Mouse (Mus musculus) hindbrain, embryonic 15.5 days (tissue): ENCODE results near the gene Nav2. TPM values are rescaled to one million over a fixed set of nuclear protein-coding genes. Genes with fewer than 3 reads are reported as not detected.

Experiments used
- ATAC-seq: fragments of 200-750 bp; cut with Nextera tagmentation; 2 replicates; pipeline ENCODE4 v1.8.0; 2017; ENCODE audit warnings: low read depth, moderate number of reproducible peaks, moderate TSS enrichment; ENCODE audit not compliant: low FRiP score
- H3K27ac ChIP-seq: fragments of 300-500 bp; sonication (generic); replicated peaks from 2 replicates; pipeline ENCODE4 v1.5.1; 2015; ENCODE audit warnings: mild to moderate bottlenecking, inconsistent platforms
- H3K27me3 ChIP-seq: fragments of 300-500 bp; sonication (generic); 2 replicates; pipeline ENCODE4 v1.6.1; 2015; ENCODE audit warnings: control low read depth, inconsistent platforms
- H3K36me3 ChIP-seq: fragments of 300-500 bp; sonication (generic); 2 replicates; pipeline ENCODE4 v1.6.1; 2015; ENCODE audit warnings: control low read depth, inconsistent platforms
- H3K4me1 ChIP-seq: fragments of 300-500 bp; sonication (generic); replicated peaks from 2 replicates; pipeline ENCODE4 v1.6.1; 2015; ENCODE audit warnings: control low read depth, inconsistent platforms
- H3K4me2 ChIP-seq: fragments of 300-500 bp; sonication (generic); 2 replicates; pipeline ENCODE4 v1.6.1; 2015; ENCODE audit warnings: moderate library complexity, mild to moderate bottlenecking, inconsistent platforms
- H3K4me3 ChIP-seq: fragments of 300-500 bp; sonication (generic); 2 replicates; pipeline ENCODE4 v1.5.1; 2015; ENCODE audit warnings: mild to moderate bottlenecking, inconsistent platforms
- H3K9ac ChIP-seq: fragments of 300-500 bp; sonication (generic); 2 replicates; pipeline ENCODE4 v1.6.1; 2015; ENCODE audit warnings: inconsistent platforms
- H3K9me3 ChIP-seq: fragments of 300-500 bp; sonication (generic); 2 replicates; pipeline ENCODE4 v1.6.1; 2016; ENCODE audit warnings: control low read depth, inconsistent platforms
- WGBS: fragments of 180-500 bp; shearing (Covaris S2); methylation state at CpG from one replicate; pipeline ENCODE4 v1.1.7; 2015; 5-methylcytosine and 5-hydroxymethylcytosine counted together
- polyA plus RNA-seq: library from polyadenylated mRNA; unstranded; fragments of >200 nt; fragmentation: Nextera tagmentation; extraction: Ambion mirVana; gene quantifications from 2 replicates; pipeline ENCODE4 v1.2.1, GENCODE M21; 2015

Nav2 gene
- polyA plus RNA-seq, 1 experiment from 2014 or later, result 24.7 TPM

GRCm38 (mm10) chr7:49303600-49304411 is 395.3 kb downstream of the Nav2 start:
- no peaks in the 10 kb centered on the region for H3K36me3 ChIP-seq
- no peaks in the 10 kb centered on the region for H3K9me3 ChIP-seq
- H3K27me3 ChIP-seq, result no peaks in the 10 kb centered on the region
- H3K4me1 ChIP-seq, result peaks cover 25% of the 10 kb centered on the region
- peak overlapping the region; percentile 72 for H3K4me2 ChIP-seq
- H3K4me3 ChIP-seq, result peak overlapping the region; percentile 31
- WGBS, result 3% methylated on average over 30 of the region's 31 CpGs
- ATAC-seq, result peak; percentile 59; the same call in 1 of the 2 replicates
- no peak overlapping the region for H3K9ac ChIP-seq
- H3K27ac ChIP-seq, result no peak overlapping the region

DNA sequence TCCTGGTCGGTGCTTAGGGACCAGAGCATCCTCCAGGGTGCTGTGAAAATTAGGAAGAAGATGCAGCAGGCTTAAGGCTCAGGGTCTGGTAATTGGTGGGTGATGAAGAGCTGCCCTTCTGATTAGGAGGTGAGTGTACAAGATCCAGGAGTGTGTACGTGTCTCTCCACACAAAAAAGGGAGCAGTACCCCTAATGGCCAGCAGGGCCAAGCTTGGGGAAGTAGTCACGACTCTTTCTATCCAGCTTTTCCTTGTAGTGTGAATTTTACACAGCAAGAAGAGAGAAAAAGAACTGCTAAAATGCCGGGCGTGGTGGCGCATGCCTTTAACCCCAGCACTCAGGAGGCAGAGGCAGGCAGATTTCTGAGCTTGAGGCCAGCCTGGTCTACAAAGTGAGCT is 399.2 kb downstream of the Nav2 start:
- ATAC-seq, result no peak

GRCm38 (mm10) chr7:49309746-49310145 is 401.2 kb downstream of the Nav2 start:
- no peak for ATAC-seq
- no peak overlapping the region for H3K4me3 ChIP-seq
- peaks cover 22% of the 10 kb centered on the region for H3K4me1 ChIP-seq
- no peak overlapping the region for H3K9ac ChIP-seq
- no peaks in the 10 kb centered on the region for H3K36me3 ChIP-seq
- no peak overlapping the region for H3K4me2 ChIP-seq
- H3K27me3 ChIP-seq, result no peaks in the 10 kb centered on the region
- 81% methylated on average over 5 of the region's 5 CpGs for WGBS
- H3K9me3 ChIP-seq, result no peaks in the 10 kb centered on the region
- no peak overlapping the region for H3K27ac ChIP-seq

More for the DNA sequence above, 399.2 kb downstream of the Nav2 start:
- Histone ChIP-seq H3K36me3 (no peaks in the 10 kb centered on the region), H3K27ac (no peak overlapping the region), H3K4me3 (no peak overlapping the region), H3K27me3 (no peaks in the 10 kb centered on the region), H3K9ac (no peak overlapping the region), H3K4me1 (peaks cover 25% of the 10 kb centered on the region), H3K4me2 (no peak overlapping the region), H3K9me3 (no peaks in the 10 kb centered on the region)
- WGBS, result 86% methylated on average over 6 of the region's 6 CpGs

- 64% methylated on average over 7 of the region's 7 CpGs for WGBS
- H3K4me2 ChIP-seq, result no peak overlapping the region
- no peak for ATAC-seq
Measured at GRCm38 (mm10) chr7:49313945-49314344, 405.4 kb downstream of the Nav2 start.

DNA sequence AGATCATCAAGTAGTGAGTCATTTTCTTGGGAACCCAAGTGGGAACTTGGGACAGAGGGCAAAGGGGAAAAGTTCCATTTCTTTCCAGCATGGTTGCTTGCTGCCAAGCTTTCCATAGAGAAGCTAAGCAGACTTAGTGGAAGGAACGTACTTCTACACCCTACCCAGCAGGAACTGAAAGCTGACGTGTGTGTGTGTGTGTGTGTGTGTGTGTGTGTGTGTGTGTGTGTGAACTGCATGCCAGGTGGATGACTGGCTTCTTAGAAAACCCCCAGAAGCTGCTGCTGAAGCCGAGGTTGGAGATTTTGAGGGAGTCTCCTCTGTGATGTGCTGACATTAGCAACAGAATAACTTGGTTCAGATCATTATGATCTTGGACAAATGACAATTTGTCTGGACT is 406.5 kb downstream of the Nav2 start:
- H3K27ac ChIP-seq, result no peak overlapping the region
- H3K27me3 ChIP-seq, result no peaks in the 10 kb centered on the region
- no peaks in the 10 kb centered on the region for H3K36me3 ChIP-seq
- no peak overlapping the region for H3K4me3 ChIP-seq
- no peaks in the 10 kb centered on the region for H3K9me3 ChIP-seq
- no peak overlapping the region for H3K9ac ChIP-seq
- H3K4me2 ChIP-seq, result no peak overlapping the region
- H3K4me1 ChIP-seq, result 0 out of 2 replicates have a peak, but pooled peaks cover 12% of the 10 kb centered on the region
- WGBS, result 80% methylated on average over 3 of the region's 3 CpGs
- ATAC-seq, result no peak

More at GRCm38 (mm10) chr7:49313945-49314344, 405.4 kb downstream of the Nav2 start:
- H3K9ac ChIP-seq, result no peak overlapping the region
- 0 out of 2 replicates have a peak, but pooled peaks cover 12% of the 10 kb centered on the region for H3K4me1 ChIP-seq
- H3K27ac ChIP-seq, result no peak overlapping the region
- no peak overlapping the region for H3K4me3 ChIP-seq
- H3K36me3 ChIP-seq, result no peaks in the 10 kb centered on the region
- H3K27me3 ChIP-seq, result no peaks in the 10 kb centered on the region
- H3K9me3 ChIP-seq, result no peaks in the 10 kb centered on the region

DNA sequence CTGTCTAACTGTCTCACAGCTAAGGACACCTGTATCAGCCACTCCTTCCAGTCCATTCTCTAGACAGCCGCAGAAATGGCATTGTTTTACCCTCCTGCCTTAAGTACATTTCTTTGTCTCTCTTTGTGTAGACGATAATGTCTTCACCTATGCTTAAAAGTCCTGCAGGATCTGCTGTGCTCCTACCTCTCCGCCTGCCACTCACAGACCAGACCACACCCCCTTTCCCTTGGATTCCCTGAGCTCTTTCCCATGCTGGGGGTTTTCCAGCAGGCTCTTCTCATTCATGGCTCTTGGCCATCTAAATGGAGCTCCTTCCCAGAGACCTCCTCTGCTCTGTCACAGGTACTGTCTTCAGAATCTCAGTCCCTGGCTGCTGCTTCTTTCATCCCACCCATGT is 408.1 kb downstream of the Nav2 start:
- H3K4me3 ChIP-seq, result no peak overlapping the region
- H3K27ac ChIP-seq, result no peak overlapping the region
- no peak for ATAC-seq
- H3K27me3 ChIP-seq, result no peaks in the 10 kb centered on the region
- no peaks in the 10 kb centered on the region for H3K9me3 ChIP-seq
- no peaks in the 10 kb centered on the region for H3K36me3 ChIP-seq
- no peak overlapping the region for H3K4me2 ChIP-seq
- WGBS, result 82% methylated on average over 3 of the region's 3 CpGs
- no peak overlapping the region for H3K9ac ChIP-seq
- H3K4me1 ChIP-seq, result peaks cover 21% of the 10 kb centered on the region

DNA sequence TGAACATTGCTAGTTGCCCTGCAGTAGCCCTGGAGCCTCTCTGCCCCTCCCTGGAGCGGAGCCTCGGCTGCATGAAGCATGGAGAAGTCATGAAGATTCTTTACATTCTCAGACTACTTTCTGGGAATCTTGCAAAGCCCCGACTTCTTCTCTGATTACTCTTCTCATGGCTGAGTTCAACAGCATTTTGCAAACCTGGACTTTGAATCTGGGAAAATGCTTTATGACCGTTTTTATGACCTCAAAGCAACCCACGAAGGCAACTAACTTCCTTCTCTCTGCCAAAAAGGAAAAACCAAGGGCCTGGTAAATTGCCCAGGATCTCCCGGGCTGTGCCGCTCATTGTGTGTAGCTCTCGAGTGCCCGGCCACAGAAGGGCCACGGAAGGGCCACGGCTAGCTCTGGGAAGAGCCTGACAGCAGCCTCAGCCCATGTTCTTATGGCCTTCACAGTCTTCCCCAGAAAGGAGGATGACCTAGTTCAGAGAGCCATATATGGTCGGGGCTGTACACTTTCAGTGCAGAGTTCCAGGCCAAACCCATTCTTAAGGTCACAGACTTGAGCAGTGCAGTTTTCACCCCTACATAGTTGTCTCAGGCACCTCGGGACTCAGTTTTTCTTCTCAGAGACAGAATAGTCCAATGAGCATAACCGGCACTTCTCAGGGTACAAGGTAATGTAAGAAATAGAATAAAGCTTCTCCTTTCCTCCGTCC is 409.8 kb downstream of the Nav2 start:
- Histone ChIP-seq H3K36me3 (no peaks in the 10 kb centered on the region), H3K4me1 (peaks cover 19% of the 10 kb centered on the region), H3K9ac (no peak overlapping the region), H3K9me3 (no peaks in the 10 kb centered on the region), H3K4me2 (no peak overlapping the region), H3K27me3 (no peaks in the 10 kb centered on the region), H3K27ac (no peak overlapping the region), H3K4me3 (no peak overlapping the region)
- WGBS, result 90% methylated on average over 15 of the region's 15 CpGs
- ATAC-seq, result no peak

DNA sequence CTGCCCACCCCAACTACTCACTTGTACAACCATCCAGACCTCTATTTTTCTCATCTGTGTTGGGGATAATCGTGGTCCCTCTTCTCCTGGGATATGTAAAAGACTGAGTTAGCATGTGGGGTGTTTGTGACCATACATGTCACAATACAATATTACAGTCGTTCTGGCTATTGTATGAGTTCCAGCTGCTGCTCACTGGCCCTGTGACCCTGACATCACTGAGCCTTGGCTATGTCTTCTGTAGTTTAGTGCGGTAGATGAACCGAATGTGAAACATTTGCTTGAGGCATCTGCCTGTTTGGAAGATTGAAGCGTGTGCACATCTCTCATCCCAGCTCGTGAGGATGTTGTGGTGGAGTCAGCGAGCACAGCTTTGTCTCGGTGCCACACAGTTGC is 410.4 kb downstream of the Nav2 start:
- no peak overlapping the region for H3K4me2 ChIP-seq
- H3K36me3 ChIP-seq, result no peaks in the 10 kb centered on the region
- H3K27me3 ChIP-seq, result no peaks in the 10 kb centered on the region
- 81% methylated on average over 8 of the region's 8 CpGs for WGBS
- no peak for ATAC-seq
- no peak overlapping the region for H3K4me3 ChIP-seq
- peaks cover 14% of the 10 kb centered on the region for H3K4me1 ChIP-seq
- H3K9ac ChIP-seq, result no peak overlapping the region
- H3K27ac ChIP-seq, result no peak overlapping the region
- no peaks in the 10 kb centered on the region for H3K9me3 ChIP-seq

DNA sequence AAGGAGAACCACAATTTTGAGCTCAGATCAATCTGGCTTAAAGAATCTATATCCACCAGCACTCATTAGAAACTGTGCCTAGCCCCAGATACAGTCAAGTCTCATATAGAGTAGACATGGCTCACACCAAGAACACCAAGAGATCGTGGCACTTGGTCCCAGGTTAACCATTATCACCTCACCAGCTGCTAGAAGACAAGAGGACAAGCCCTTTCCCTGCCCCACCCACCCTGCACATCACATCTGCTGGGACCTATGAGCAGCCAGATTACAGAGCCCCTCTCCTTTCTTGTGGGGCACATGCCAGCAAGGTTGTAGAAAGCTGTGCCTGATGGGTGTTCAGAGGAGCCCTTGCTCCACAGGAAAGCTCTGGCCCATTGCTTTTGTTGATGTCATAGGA is 411.5 kb downstream of the Nav2 start:
- Histone ChIP-seq H3K9me3 (no peaks in the 10 kb centered on the region), H3K27me3 (no peaks in the 10 kb centered on the region), H3K4me2 (no peak overlapping the region), H3K9ac (no peak overlapping the region), H3K4me3 (no peak overlapping the region), H3K36me3 (no peaks in the 10 kb centered on the region), H3K27ac (no peak overlapping the region), H3K4me1 (peaks cover 9% of the 10 kb centered on the region)
- no peak for ATAC-seq
- 85% methylated on average over 1 of the region's 1 CpGs for WGBS

- Histone ChIP-seq H3K9ac (no peak overlapping the region), H3K36me3 (no peaks in the 10 kb centered on the region), H3K4me3 (no peak overlapping the region), H3K27ac (no peak overlapping the region), H3K27me3 (no peaks in the 10 kb centered on the region), H3K9me3 (no peaks in the 10 kb centered on the region), H3K4me2 (no peak overlapping the region), H3K4me1 (peaks cover 12% of the 10 kb centered on the region)
- peak; percentile 33; the same call in 1 of the 2 replicates for ATAC-seq
- WGBS, result 66% methylated on average over 8 of the region's 8 CpGs
Measured at GRCm38 (mm10) chr7:49321124-49321531, 412.6 kb downstream of the Nav2 start.

DNA sequence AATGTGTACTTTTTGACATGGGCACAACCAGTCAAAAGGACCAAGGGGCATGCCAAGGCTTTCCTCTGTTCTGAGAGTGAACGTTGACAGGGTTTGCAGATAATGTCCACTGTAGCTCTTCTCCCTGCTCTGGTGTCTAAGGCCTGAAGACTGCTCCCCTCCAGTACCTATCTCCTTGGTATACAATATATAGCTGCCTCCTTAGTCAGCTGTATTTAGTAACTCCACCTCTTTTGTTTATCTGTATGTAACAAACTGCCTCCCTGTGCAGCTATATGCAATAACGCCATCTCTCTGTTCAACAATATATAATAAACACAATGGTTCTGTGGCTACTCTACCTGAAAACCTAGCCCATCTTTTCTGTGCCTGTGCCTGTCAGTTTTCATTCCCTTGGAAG is 413.7 kb downstream of the Nav2 start:
- Histone ChIP-seq H3K4me1 (peaks cover 12% of the 10 kb centered on the region), H3K9me3 (no peaks in the 10 kb centered on the region), H3K27me3 (no peaks in the 10 kb centered on the region), H3K27ac (no peak overlapping the region), H3K9ac (no peak overlapping the region), H3K4me2 (no peak overlapping the region), H3K4me3 (no peak overlapping the region), H3K36me3 (no peaks in the 10 kb centered on the region)
- no peak for ATAC-seq
- WGBS, result 89% methylated on average over 2 of the region's 2 CpGs

GRCm38 (mm10) chr7:49324575-49324974 is 416.1 kb downstream of the Nav2 start:
- 95% methylated on average over 2 of the region's 2 CpGs for WGBS
- H3K27me3 ChIP-seq, result no peaks in the 10 kb centered on the region
- no peak overlapping the region for H3K9ac ChIP-seq
- no peak overlapping the region for H3K4me2 ChIP-seq
- ATAC-seq, result no peak
- no peak overlapping the region for H3K27ac ChIP-seq
- H3K4me3 ChIP-seq, result no peak overlapping the region
- H3K36me3 ChIP-seq, result no peaks in the 10 kb centered on the region
- no peaks in the 10 kb centered on the region for H3K9me3 ChIP-seq
- H3K4me1 ChIP-seq, result peaks cover 12% of the 10 kb centered on the region
